Comparison of ENCODE assay signal across 17 mouse cellular contexts in the genomic region with DNA sequence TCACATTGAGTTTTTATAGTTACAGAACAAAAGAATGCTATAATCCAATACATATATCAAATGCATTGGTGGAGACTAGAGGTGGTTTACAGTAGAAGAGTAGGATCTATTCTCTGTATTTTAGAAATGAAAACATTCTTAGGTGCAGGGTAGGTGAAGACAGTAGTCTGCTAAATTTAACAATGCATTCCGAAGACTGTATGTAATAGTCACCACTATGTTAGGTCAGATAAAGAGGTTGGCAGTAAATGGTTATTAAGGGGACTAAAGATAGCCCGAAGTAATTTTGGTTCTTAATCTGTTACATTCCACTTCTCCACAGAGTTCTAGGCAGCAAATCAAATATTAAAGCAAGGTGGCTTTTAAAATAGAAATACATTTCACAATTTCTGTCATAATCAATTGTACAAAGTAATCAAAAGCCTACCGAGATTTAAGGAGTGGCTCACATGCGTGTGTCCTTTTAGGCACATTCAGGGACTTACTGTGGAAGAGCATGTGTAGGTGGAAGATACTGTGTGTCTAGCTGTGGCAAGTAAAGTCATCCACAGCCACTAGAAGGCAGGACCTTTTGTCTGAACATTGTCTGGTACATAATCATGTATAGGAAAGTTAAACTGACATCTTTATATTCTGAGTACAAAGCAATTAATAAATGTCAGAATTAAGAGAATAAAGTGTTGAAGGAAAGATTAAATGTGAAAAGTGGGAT.
"Had no signal": no experiment of that assay in that cellular context is flagged by ENCODE, and none has a peak within 500 bp of the region (broad histone marks: within the 10 kb centered on the region; RNA-seq: fewer than 3 reads in every experiment).

No protein-coding gene starts in this region.

- ATAC-seq: liver, embryonic 12.5 days; midbrain, embryonic 13.5 days had no signal

- H3K27me3 ChIP-seq: kidney, embryonic 15.5 days; limb, embryonic 13.5 days; liver, embryonic 12.5 days; liver, embryonic 15.5 days; lung, embryonic 15.5 days; megakaryocyte, embryonic 14.5 days; midbrain, embryonic 13.5 days had no signal

- H3K27ac ChIP-seq: kidney, embryonic 15.5 days; limb, embryonic 10.5 days; limb, embryonic 13.5 days; liver, embryonic 12.5 days; liver, embryonic 15.5 days; lung, embryonic 15.5 days; midbrain, embryonic 10.5 days; midbrain, embryonic 13.5 days had no signal

- DNase-seq: kidney, postnatal 10 days; kidney, postnatal 36 days; liver; lung, adult 18-20 months; lung, postnatal 10 days; lung, postnatal 36 days; thymus, adult 2 months; thymus, postnatal 25 days had no signal

- H3K4me3 ChIP-seq: kidney, embryonic 15.5 days; limb, embryonic 10.5 days; limb, embryonic 13.5 days; liver, embryonic 12.5 days; liver, embryonic 15.5 days; lung, embryonic 15.5 days; megakaryocyte, embryonic 14.5 days; midbrain, embryonic 10.5 days; midbrain, embryonic 13.5 days had no signal

- H3K9me3 ChIP-seq: kidney, embryonic 15.5 days; limb, embryonic 10.5 days; limb, embryonic 13.5 days; liver, embryonic 12.5 days; liver, embryonic 15.5 days; lung, embryonic 15.5 days; megakaryocyte, embryonic 14.5 days; midbrain, embryonic 10.5 days; midbrain, embryonic 13.5 days had no signal

- H3K9ac ChIP-seq: kidney, embryonic 15.5 days; limb, embryonic 13.5 days; liver, embryonic 12.5 days; liver, embryonic 15.5 days; lung, embryonic 15.5 days; midbrain, embryonic 13.5 days had no signal

- H3K4me2 ChIP-seq: kidney, embryonic 15.5 days; limb, embryonic 13.5 days; liver, embryonic 12.5 days; liver, embryonic 15.5 days; lung, embryonic 15.5 days; midbrain, embryonic 13.5 days had no signal

- H3K36me3 ChIP-seq: kidney, embryonic 15.5 days; limb, embryonic 10.5 days; limb, embryonic 13.5 days; liver, embryonic 12.5 days; liver, embryonic 15.5 days; lung, embryonic 15.5 days; midbrain, embryonic 10.5 days; midbrain, embryonic 13.5 days had no signal

- H3K4me1 ChIP-seq: kidney, embryonic 15.5 days; limb, embryonic 10.5 days; limb, embryonic 13.5 days; liver, embryonic 12.5 days; liver, embryonic 15.5 days; lung, embryonic 15.5 days; megakaryocyte, embryonic 14.5 days; midbrain, embryonic 10.5 days; midbrain, embryonic 13.5 days had no signal
